Mouse (Mus musculus) monocyte, adult 5-6 weeks (primary cell): ENCODE measurements around the gene Spon1. TPM values are rescaled to one million over a fixed set of nuclear protein-coding genes. Genes with fewer than 3 reads are reported as not detected.

Experiments used
- ATAC-seq: fragments of 153-309, 156-312 bp; replicated peaks from 2 replicates; pipeline ENCODE4 v1.8.0; 2017; ENCODE audit warnings: mild to moderate bottlenecking; ENCODE audit not compliant: low TSS enrichment, insufficient number of reproducible peaks, severe bottlenecking, poor library complexity, low FRiP score
- total RNA-seq: library from RNA; stranded (forward); fragments of 200-1000, 200-491, 200-594 nt; gene quantifications from 3 replicates; pipeline ENCODE4 v1.2.3, GENCODE M21; 2017

The Spon1 gene
- total RNA-seq, 1 experiment from 2014 or later, result not detected

GRCm38 (mm10) chr7:113955431-113955830 is 189.6 kb downstream of the Spon1 start:
- ATAC-seq, result no peak

- no peak for ATAC-seq
These were observed 195.2 kb downstream of the Spon1 start for GRCm38 (mm10) chr7:113960841-113961499.

GRCm38 (mm10) chr7:113961500-113961895 is 195.7 kb downstream of the Spon1 start:
- no peak for ATAC-seq

DNA sequence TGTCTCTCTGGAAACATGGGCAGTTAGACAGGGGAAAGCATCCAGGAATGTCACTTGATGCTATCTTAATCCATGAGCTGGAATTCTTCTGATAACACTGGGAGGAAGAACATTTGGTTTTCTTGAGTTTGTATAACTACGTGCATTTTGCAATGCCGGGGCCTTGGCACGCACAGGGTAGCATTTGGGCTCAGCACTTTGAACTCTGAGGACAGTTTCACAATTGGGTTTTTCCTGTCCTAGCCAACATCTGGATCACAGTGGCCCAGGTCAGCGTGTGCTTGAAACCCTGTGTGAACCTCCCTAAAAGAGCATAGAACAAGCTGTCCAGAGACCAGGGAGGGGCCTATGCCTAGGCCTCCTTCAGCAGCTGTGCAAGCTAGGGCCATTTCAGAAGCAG is 196.3 kb downstream of the Spon1 start:
- no peak for ATAC-seq

DNA sequence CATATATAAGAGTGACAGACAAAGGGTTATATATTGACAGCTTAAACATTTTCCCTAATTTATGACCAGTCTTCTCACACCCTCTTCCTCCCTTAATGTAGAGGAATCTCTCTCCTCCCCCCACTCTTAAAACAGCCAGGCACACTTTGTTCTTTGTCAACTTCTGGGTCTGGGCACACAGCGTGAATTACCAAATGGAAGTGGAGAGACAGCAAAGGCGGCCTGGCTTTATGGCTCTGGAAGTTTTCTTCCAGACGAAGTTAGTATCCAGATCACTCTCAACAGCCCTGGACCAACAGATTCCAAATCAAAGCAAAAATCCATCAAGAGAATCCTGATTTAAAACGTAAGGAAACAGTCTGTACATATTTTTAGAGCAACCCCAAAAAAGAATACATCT is 198.0 kb downstream of the Spon1 start:
- no peak for ATAC-seq

- ATAC-seq, result no peak
These were observed 199.8 kb downstream of the Spon1 start for GRCm38 (mm10) chr7:113965625-113966024.

- no peak for ATAC-seq
These were observed 203.4 kb downstream of the Spon1 start for GRCm38 (mm10) chr7:113969182-113969581.

DNA sequence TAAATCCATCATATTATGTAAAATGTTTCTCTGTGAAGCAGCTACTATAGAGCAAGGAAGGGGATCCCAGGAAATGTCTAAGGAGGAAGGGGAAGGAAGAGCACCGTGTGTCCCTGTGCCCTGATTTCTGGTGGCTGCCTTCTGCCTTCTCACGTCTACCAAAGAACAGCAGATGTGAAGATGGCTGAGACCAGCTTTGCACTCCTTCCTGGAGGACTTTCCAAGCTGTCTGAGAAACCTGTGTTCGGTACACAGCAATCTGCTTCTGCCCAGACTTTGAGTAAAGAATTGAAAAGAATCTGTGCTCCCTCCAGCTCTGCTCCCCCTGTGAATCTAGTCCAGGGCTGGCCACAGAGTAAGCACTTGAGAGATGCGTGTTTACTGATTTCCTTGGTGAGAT is 206.7 kb downstream of the Spon1 start:
- no peak for ATAC-seq

DNA sequence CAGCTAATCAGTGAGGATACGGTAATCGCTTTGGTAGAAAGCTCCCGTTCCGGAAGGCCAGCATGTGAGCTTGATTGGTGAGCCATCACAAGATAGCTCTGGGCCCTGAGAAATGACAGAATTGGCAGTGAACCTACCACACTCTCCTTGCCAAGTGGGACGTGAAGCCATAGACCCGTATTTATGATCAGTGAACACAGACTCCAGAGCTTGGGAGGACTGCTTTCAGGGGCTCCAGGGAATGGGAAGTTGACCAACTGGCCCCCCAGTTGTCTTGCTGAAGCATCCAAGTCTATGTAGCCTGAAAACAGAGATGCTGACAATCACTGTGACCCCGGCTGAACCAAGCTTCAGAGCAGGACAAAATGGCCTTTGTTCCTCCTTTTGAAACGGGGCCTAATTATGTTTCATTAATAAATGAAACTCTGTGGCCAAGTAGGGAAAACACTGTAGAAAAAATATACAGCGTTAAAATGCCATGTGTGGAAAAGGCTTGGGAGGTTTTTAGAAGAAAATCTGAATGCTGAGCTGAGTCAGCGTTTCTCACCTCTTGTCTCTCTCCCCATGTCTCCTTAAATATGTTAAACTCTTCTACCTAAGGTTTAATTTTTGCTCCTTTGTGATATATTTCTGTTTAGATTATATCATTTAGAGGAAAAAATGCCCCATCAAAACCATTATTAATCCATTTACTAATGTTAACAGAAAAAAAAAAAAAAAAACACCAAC is 220.8 kb downstream of the Spon1 start:
- ATAC-seq, result no peak

- no peak for ATAC-seq
These were observed 222.4 kb downstream of the Spon1 start for GRCm38 (mm10) chr7:113988156-113988555.

DNA sequence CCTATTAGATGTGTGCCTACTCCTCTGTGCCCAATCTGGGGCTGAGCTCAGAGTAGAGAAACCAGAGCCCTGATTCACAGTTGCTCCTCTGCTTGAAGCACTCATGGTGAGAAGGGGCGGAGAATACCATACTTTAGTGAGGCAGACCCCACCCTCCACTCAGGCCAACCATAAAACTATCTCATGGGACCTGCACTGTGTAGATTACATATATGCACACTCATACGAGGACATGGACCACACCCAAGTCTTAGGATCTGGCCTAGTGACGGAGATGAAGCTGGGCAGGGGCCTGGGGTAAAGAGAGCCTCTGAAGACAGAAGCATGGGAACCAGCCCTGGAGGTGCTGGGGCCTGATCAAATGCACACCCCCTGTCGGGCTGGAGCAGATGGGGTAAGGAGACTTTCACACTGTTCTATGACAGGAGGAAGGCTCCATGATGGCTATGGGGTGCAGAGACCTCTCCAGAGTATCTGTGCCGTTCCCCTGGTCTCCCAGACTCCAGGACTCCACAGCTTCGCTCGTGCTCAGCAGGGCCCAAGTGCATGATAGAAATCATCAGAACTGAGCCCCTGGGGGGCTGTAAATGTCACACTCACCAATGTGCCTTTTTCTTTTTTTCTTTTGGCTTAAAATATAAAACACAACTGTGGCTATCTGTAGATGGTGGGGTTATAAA is 232.0 kb downstream of the Spon1 start:
- ATAC-seq, result no peak

GRCm38 (mm10) chr7:114004171-114004570 is 238.4 kb downstream of the Spon1 start:
- no peak for ATAC-seq

DNA sequence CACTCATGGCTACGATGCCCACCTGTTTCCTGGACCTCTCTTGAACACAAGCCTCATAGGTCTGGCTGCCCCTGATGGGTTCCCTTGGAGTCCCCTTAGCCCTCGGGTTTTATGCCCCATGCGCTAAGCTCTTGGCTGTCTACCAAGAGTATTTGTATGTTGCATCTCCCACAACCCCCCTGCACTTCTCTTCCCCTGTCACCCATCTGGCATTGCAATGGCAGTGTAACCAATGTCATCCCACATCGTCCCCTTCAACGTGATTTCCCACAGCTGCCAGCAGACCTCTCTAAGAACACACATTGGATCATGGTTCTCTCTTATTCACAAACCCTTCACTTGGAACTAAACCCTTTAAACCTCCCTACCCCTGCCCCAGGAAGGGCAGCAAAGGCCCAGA is 239.7 kb downstream of the Spon1 start:
- ATAC-seq, result no peak

GRCm38 (mm10) chr7:114006456-114006855 is 240.7 kb downstream of the Spon1 start:
- no peak for ATAC-seq

DNA sequence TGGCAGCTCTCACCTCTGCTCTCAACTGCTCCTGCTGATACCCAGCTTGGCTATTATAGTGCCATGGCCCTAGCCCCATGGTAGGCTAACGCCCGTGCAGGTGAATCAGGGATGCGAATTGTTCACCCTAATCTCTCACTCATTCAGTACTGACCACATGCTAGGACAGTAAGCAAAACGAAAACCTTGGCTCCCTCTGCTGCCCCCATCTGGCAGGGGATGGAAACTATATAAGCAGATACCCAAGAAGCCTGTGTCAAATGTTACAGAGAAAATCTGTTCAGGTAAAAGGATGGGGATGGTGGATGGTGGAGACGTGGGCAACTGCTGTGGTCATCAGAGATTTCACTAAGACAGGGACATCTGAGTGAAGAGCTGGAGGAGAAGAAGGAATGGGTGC is 241.8 kb downstream of the Spon1 start:
- ATAC-seq, result 0 out of 2 replicates have a peak, but pooled peaks have one; percentile 32

- ATAC-seq, result no peak
These were observed 246.1 kb downstream of the Spon1 start for GRCm38 (mm10) chr7:114011726-114012443.

DNA sequence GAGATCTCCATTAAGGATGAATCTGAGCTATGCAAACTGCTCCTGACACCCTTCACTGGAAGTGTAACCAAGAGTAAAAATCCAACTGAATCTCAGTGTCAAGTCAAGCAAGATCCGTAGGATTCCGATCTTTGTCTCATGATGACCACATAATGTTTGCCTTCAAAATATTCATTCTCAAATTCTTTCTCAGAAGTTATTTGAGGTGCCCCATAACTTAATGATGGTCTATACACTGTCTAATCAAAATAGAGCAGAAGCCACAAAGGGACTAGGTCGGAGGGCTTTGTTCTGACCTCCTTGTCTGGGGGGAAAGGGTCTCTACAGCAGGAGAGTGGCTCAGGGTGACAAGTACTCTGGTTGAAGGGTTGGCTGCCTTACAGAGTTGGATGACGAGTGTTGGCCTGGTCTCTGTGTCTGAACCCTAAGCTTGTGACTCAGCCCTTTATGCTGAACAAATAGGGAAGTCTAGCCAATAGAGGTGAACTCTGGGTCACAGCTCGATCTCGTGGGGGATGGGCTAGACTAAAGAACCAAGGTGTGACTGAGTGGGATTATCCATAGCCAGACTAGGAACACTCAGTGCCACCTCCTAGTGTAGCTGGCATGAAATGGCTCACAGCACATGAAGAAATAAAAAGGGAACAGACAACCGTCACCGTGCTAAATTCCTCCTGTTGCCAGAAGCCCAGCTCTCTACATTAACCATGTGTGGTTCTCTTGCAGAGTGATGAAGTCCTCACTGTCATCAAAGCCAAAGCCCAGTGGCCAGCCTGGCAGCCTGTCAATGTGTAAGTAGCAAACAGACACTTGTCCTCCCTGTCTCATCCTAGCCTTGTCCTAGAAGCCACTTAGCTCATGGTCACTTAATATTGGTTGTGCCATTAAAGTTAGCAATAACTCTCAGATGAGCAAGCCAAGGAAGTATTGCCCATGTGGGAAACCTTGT is 250.5 kb downstream of the Spon1 start:
- ATAC-seq, result 0 out of 2 replicates have a peak, but pooled peaks have one; percentile 20

- no peak for ATAC-seq
These were observed 253.1 kb downstream of the Spon1 start for GRCm38 (mm10) chr7:114018861-114019260.
